In the genomic region with DNA sequence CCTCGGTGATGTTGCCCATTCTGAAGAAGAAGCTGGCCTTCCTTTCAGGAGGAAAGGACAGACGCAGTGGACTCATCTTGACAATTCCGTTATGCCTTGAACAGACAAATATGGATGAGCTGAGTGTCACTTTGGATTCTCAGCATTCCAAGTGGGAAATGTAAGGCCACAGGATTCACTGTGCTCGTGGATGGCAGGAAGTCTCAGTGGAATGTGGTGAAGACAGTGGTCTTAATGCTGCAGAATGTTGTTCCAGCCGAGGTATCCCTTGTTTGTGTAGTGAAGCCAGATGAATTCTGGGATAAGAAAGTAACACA, we compare ENCODE assay signal across 8 mouse cellular contexts.
DNase-seq lines count a peak whose midpoint lies in the region; ATAC-seq and TF ChIP-seq lines count a peak whose summit lies in the region.

No protein-coding gene starts in this region.

- H3K4me3 ChIP-seq in lung, postnatal 0 days (ENCODE audit: low read depth, low read length): no peak overlapping the region; the same call in 1 of the 2 replicates
- H3K4me3 ChIP-seq in forebrain, embryonic 15.5 days: peak overlapping the region; percentile 45
- H3K4me3 ChIP-seq in limb, embryonic 15.5 days: peak overlapping the region; percentile 33
- H3K4me3 ChIP-seq in stomach, embryonic 15.5 days (replicated peaks): peak overlapping the region; percentile 38

- TF ChIP-seq CTCF in lung, postnatal 0 days (IDR thresholded peaks at IDR 0.05): no peak

- no peaks in the 10 kb centered on the region for H3K4me1 ChIP-seq in lung, postnatal 0 days (ENCODE audit: insufficient read depth, low read depth, low read length)
- 0 out of 2 replicates have a peak, but pooled peaks cover 2% of the 10 kb centered on the region for H3K4me1 ChIP-seq in forebrain, embryonic 15.5 days
- peaks cover 3% of the 10 kb centered on the region; the same call in 1 of the 2 replicates for H3K4me1 ChIP-seq in limb, embryonic 15.5 days
- H3K4me1 ChIP-seq in stomach, embryonic 15.5 days: no peaks in the 10 kb centered on the region

- no peak for ATAC-seq in lung, postnatal 0 days
- no peak for ATAC-seq in forebrain, embryonic 15.5 days (replicated peaks)
- ATAC-seq in limb, embryonic 15.5 days (ENCODE audit: insufficient number of reproducible peaks, low FRiP score, low TSS enrichment, low read depth): no peak
- no peak for ATAC-seq in stomach, embryonic 15.5 days (ENCODE audit: insufficient read depth, low FRiP score, low read depth)
- no peak for ATAC-seq in monocyte, adult 5-6 weeks (replicated peaks; ENCODE audit: insufficient number of reproducible peaks, low FRiP score, low TSS enrichment, poor library complexity, severe bottlenecking)

- H3K4me2 ChIP-seq in lung, postnatal 0 days (replicated peaks; ENCODE audit: low read depth, low read length): peak overlapping the region; percentile 56
- H3K4me2 ChIP-seq in forebrain, embryonic 15.5 days (replicated peaks): peak overlapping the region; percentile 80
- peak overlapping the region; percentile 68 for H3K4me2 ChIP-seq in limb, embryonic 15.5 days
- H3K4me2 ChIP-seq in stomach, embryonic 15.5 days: peak overlapping the region; percentile 84

- no peaks in the 10 kb centered on the region for H3K9me3 ChIP-seq in lung, postnatal 0 days (ENCODE audit: low read length)
- no peaks in the 10 kb centered on the region for H3K9me3 ChIP-seq in forebrain, embryonic 15.5 days
- no peaks in the 10 kb centered on the region for H3K9me3 ChIP-seq in limb, embryonic 15.5 days
- no peaks in the 10 kb centered on the region for H3K9me3 ChIP-seq in stomach, embryonic 15.5 days

- H3K36me3 ChIP-seq in lung, postnatal 0 days (ENCODE audit: insufficient read depth, low read length): no peaks in the 10 kb centered on the region
- no peaks in the 10 kb centered on the region for H3K36me3 ChIP-seq in forebrain, embryonic 15.5 days
- no peaks in the 10 kb centered on the region for H3K36me3 ChIP-seq in limb, embryonic 15.5 days
- H3K36me3 ChIP-seq in stomach, embryonic 15.5 days: no peaks in the 10 kb centered on the region

- DNase-seq in lung, postnatal 0 days (ENCODE audit: low spot score): no peak
- no peak for DNase-seq in lung, postnatal 10 days
- no peak for DNase-seq in right cerebral cortex, postnatal 10 days (ENCODE audit: low spot score in 2 of 2)
- no peak for DNase-seq in frontal cortex, postnatal 10 days (ENCODE audit: low spot score in 2 of 2)

- no peak for TF ChIP-seq EP300 in lung, postnatal 0 days (IDR thresholded peaks at IDR 0.05)

- H3K9ac ChIP-seq in lung, postnatal 0 days (replicated peaks; ENCODE audit: low read depth): no peak overlapping the region
- H3K9ac ChIP-seq in forebrain, embryonic 15.5 days (replicated peaks): peak overlapping the region; percentile 60
- peak overlapping the region; percentile 23; the same call in 1 of the 2 replicates for H3K9ac ChIP-seq in limb, embryonic 15.5 days
- no peak overlapping the region for H3K9ac ChIP-seq in stomach, embryonic 15.5 days

- H3K27me3 ChIP-seq in lung, postnatal 0 days (replicated peaks; ENCODE audit: insufficient read depth, low read length): no peaks in the 10 kb centered on the region
- H3K27me3 ChIP-seq in forebrain, embryonic 15.5 days: no peaks in the 10 kb centered on the region
- no peaks in the 10 kb centered on the region for H3K27me3 ChIP-seq in limb, embryonic 15.5 days
- no peaks in the 10 kb centered on the region for H3K27me3 ChIP-seq in stomach, embryonic 15.5 days (replicated peaks)

- H3K27ac ChIP-seq in lung, postnatal 0 days (ENCODE audit: low read length): no peak overlapping the region
- no peak overlapping the region for H3K27ac ChIP-seq in forebrain, embryonic 15.5 days (replicated peaks)
- no peak overlapping the region for H3K27ac ChIP-seq in limb, embryonic 15.5 days
- H3K27ac ChIP-seq in stomach, embryonic 15.5 days: no peak overlapping the region

- 14% methylated on average over 5 of the region's 5 CpGs for WGBS in lung, postnatal 0 days
- 25% methylated on average over 5 of the region's 5 CpGs for WGBS in forebrain, embryonic 15.5 days
- 26% methylated on average over 5 of the region's 5 CpGs for WGBS in limb, embryonic 15.5 days
- WGBS in stomach, embryonic 15.5 days: 21% methylated on average over 5 of the region's 5 CpGs

Comparison
In these comparisons a context has a peak if more than half of its experiments do, and no peak if none do; other contexts are left out.
1. H3K9ac ChIP-seq: peak in forebrain, embryonic 15.5 days (single experiment) and limb, embryonic 15.5 days (single experiment); none in lung, postnatal 0 days (single experiment) and stomach, embryonic 15.5 days (single experiment).
2. Peak in every context shown above with its lines, with median percentiles within 50 percentile points of each other: H3K4me2 ChIP-seq.